Mouse (Mus musculus): ENCODE data around the gene Nrg3.

DNA sequence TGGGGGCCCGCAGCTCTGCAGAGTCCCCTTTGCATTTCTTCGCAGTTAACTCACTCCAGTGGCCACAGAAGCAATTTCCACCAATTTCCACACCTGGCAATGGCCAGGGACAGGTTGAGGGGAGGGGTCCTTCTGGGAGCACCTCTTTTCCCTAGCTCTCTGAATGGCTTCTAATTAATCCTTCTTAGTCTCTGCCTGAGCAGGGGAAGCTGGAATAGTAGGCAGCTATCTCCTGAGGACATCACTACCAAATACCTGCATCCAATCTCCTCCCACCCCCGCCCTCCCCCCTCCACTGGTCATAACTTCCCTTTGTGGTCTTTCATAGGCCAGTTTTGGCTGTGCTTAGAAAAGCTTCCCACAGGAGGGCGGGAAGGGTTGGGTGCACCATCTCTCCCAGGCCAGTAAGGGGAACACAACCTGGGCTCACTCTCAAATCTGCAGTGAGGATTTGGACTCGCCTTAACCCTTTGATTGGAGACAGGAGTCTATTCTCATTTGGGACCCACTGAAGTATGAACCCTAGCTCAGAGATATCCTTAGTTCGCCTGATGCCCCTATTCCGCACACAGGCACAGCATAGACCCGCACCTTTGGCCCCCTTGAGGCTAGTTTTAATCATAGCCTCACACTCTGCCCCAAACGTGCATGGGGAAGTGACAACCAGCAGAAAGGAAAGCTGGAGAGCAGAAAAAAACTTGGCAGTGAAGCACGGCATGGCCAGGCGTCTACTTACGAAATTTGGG lies 1.5 kb downstream of the Nrg3 start:
- TF ChIP-seq CTCF (IDR thresholded peaks at IDR 0.05; ENCODE audit: insufficient read depth, low read length): no peak
- TF ChIP-seq POLR2A (IDR thresholded peaks at IDR 0.05; ENCODE audit: borderline replicate concordance, extremely low read depth, low read depth, low read length): no peak
